Mouse (Mus musculus) gastrocnemius, adult 2 months (tissue): ENCODE results near the gene Gm27029. TPM values are rescaled to one million over a fixed set of nuclear protein-coding genes. Genes with fewer than 3 reads are reported as not detected.

Experiments
- DNase-seq: peaks from one replicate; pipeline ENCODE4 v3.0.0; 2022
- H3K27ac ChIP-seq: fragments of 200-600 bp; 2 replicates; pipeline ENCODE4 v1.8.1; 2022; ENCODE audit warnings: mild to moderate bottlenecking
- H3K4me3 ChIP-seq: fragments of 200-600 bp; 2 replicates; pipeline ENCODE4 v1.8.1; 2022; ENCODE audit warnings: mild to moderate bottlenecking, moderate library complexity
- CTCF ChIP-seq: fragments of 200-600 bp; IDR thresholded peaks from 2 replicates; pipeline ENCODE4 v1.8.1; 2022; ENCODE audit warnings: antibody characterized with exemption, mild to moderate bottlenecking, moderate library complexity
- intact Hi-C: fragments of 180-260 bp; cut with DNase I; formaldehyde crosslinking; loops from one replicate; pipeline ENCODE4 v1.15.1; 2025
- total RNA-seq, 2 experiments: library from RNA; stranded (reverse); gene quantifications; 2 replicates each; pipeline ENCODE4 v1.2.3; 2021

Gene Gm27029
- total RNA-seq, 2 experiments from 2014 or later: 7.9 to 8.4 TPM

DNA sequence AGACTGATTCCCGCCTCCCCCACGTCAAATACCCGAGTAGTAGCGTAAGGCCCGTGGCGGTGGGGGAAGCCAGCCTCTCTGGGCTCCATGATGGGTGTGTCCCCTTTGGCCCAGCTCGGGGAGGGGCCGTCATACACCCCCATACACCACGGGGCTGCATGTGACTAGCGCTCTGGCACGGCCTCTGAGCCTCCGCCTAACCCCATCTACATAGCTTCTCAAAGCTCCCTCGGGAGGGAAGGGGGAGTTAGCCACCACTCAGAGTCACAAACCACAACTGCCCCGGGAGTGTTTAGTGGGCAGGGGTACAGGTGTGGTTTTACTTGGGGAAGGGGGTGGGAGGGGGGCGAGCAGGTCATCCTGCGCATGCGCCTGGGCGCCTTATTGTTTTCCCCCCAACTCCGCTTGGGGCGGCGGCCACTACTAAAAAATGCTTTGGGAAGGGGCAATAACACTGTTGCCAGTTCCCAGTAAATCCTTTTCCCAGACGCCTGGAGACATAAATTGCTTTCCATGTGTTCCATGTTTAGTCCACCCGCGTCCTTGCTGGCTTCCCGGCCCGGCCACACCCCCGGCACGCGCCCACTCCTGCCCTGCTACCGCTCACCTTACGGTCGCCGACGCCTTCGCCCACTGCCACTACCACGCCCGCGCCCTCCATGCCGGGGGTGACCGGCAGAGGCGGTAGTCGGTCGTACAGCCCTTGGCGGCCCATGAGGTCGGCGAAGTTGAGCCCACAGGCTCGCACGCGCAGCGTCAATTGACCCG, 40.7 kb upstream of the Gm27029 start:
- Histone ChIP-seq H3K27ac (peak overlapping the region; percentile 89), H3K4me3 (peak overlapping the region; percentile 92)
- peak; percentile 85 for DNase-seq
- TF ChIP-seq CTCF: no peak
- intact Hi-C loops: loop anchor here (5.0 kb wide), 1 partner anchor 87 kb away; the partner anchor contains the start of genes Brca1 and Nbr1

GRCm38 (mm10) chr11:101464211-101465100, 39.9 kb upstream of the Gm27029 start, which contains the start of gene Rnd2:
Gene Rnd2, plus strand, starts transcription at chr11:101464999.
- Histone ChIP-seq H3K27ac (peak within 1 kb of the TSS; percentile 89), H3K4me3 (peak within 1 kb of the TSS; percentile 92)
- DNase-seq: no peak
- intact Hi-C loops: loop anchor here (5.0 kb wide), 1 partner anchor 88 kb away; the partner anchor contains the start of genes Brca1 and Nbr1
- TF ChIP-seq CTCF: no peak

- TF ChIP-seq CTCF: no peak
- intact Hi-C loops: no loop called here
- Histone ChIP-seq H3K4me3 (no peak overlapping the region), H3K27ac (no peak overlapping the region)
- no peak for DNase-seq
These were observed 38.2 kb upstream of the Gm27029 start for GRCm38 (mm10) chr11:101462583-101463440.

DNA sequence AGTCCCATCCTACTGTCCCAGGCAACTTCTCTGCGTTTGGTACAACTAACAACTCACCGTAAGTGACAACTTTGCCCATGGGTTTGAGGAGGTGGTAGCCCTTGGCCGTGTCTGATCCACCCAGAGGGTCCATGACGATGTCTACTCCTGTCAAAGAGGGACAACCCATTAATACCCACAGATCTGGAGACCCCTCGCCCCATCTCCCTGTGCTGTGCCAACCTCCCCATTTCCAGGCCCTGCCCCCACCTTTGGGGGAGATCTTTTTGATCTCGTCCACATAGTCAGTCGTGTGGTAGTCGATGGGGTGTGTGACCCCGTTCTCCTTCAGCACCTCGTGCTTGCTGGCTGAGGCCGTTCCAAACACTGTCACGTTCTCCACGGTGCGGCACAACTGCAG, 37.5 kb upstream of the Gm27029 start:
- Histone ChIP-seq H3K27ac (no peak overlapping the region), H3K4me3 (no peak overlapping the region)
- no peak for TF ChIP-seq CTCF
- DNase-seq: no peak
- intact Hi-C loops: no loop called here

- no peak overlapping the region for H3K4me3 ChIP-seq
- no peak for TF ChIP-seq CTCF
- intact Hi-C loops: no loop called here
- no peak for DNase-seq
- no peak overlapping the region for H3K27ac ChIP-seq
These were observed 35.7 kb upstream of the Gm27029 start for GRCm38 (mm10) chr11:101460321-101460720.

DNA sequence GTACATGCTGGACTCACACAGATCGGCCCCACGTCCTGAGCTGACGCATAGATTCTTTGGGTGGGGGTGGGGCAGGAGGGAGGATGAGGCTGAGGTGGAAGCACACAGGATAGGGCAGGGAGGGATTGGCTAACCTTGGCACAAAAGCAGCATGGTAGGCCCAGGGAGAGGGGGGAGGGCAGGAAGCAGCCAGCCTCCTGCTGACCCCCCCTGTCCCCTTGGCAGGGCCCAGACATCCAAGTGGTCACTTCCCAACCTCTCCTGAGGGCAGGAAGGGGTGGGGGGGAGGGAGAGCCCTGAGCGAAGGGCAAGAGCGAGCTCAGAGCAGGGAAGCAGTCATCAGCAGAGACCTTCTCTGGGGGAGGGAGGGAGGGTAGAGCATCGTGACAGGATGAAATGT, 35.1 kb upstream of the Gm27029 start:
- no peak for TF ChIP-seq CTCF
- intact Hi-C loops: no loop called here
- DNase-seq: no peak
- Histone ChIP-seq H3K27ac (peak overlapping the region; percentile 24; the same call in 1 of the 2 replicates), H3K4me3 (no peak overlapping the region)

DNA sequence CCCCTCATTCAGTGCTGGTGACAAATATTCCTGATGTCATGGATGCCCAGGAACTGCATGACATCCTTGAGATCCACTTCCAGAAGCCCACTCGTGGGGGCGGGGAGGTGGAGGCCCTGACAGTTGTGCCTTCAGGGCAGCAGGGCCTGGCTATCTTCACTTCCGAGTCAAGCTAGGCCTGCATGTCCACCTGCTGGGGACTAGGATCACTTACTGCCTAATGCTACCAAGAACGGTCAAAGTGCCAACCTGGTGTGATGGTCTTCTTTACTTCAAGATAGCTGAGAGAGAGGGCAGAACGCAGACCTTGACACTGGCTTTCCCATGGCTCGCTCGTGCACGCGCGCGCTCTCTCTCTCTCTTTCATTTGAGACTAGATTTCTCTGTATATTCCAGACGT, 33.6 kb upstream of the Gm27029 start:
- H3K27ac ChIP-seq: no peak overlapping the region
- intact Hi-C loops: no loop called here
- TF ChIP-seq CTCF: no peak
- H3K4me3 ChIP-seq: no peak overlapping the region
- DNase-seq: no peak

GRCm38 (mm10) chr11:101457631-101458030, 33.0 kb upstream of the Gm27029 start:
- TF ChIP-seq CTCF: no peak
- no peak overlapping the region for H3K27ac ChIP-seq
- intact Hi-C loops: no loop called here
- H3K4me3 ChIP-seq: no peak overlapping the region
- DNase-seq: no peak

GRCm38 (mm10) chr11:101455627-101456026, 31.0 kb upstream of the Gm27029 start:
- DNase-seq: no peak
- no peak for TF ChIP-seq CTCF
- intact Hi-C loops: no loop called here
- no peak overlapping the region for H3K4me3 ChIP-seq
- no peak overlapping the region for H3K27ac ChIP-seq

DNA sequence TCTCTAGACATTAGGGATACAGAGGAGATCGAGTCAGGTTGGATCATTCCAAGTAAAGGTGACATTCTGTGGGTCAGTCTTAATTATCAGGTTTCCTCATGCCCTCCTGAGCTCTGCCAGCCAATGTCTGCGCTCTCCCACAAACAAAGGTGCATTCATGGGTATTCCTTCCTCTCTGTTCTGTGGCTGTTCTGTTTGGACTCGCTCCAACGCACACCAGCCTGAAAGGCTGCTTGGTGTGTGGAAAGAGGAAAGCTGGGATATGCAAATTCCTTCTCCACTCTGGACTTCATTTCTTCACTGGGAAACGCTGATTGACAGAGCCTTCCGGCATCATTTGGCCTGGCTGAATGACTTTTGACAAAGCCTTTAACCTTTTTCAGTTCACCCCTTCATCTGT, 30.1 kb upstream of the Gm27029 start:
- TF ChIP-seq CTCF: no peak
- Histone ChIP-seq H3K27ac (peak overlapping the region; percentile 49; the same call in 1 of the 2 replicates), H3K4me3 (no peak overlapping the region)
- no peak for DNase-seq
- intact Hi-C loops: no loop called here

DNA sequence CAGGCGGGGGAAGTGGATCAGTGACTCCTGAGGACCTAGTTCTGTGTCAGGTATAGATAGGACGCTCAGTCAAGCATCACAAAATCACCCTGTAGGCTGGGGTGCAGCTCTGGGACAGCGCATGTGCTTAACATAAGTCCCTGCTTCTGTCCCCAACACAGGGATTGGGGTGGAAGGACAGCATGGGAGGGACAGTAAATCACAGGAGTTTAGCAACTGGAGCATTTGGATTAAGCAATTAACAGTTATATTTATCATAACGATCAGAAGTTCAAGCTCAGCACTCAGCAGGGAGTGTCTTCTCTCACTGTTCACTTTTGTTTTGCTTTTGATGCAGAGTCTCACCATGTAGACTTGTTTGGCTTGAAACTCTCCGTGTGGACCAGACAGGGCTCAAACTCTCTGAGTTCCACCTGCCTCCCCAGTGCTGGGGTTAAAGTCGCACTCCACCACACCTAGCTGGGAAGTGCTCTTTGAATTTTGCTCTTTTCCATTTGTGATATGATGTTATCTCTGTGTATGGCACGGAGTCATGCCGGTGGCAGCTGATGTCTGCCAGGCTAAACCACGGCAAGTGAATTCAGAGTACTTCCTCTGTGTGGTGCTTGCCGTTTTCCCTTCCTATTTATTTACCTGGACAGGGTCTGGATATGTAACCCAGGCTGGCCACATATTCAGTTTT, 27.6 kb upstream of the Gm27029 start:
- no peak for TF ChIP-seq CTCF
- no peak for DNase-seq
- Histone ChIP-seq H3K27ac (no peak overlapping the region), H3K4me3 (no peak overlapping the region)
- intact Hi-C loops: no loop called here

DNA sequence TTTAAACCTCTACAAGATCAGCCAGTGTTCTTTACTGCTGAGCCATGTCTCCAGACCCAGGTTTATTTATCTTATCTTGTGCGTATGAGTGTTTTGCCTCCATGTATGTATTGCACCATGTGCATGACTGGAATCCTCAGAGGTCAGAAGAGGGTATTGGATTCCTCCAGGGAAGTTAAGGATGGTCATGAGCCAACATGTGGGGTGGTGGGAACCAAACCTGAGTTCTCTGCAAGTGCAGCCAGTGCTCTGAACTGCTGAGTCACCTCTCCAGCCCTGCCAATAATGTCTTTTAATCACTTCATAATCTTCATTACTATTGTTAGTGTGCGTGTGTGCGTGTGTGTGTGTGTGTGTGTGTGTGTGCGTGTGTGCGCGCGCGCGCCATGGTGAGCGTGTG, 26.9 kb upstream of the Gm27029 start:
- DNase-seq: no peak
- no peak overlapping the region for H3K27ac ChIP-seq
- intact Hi-C loops: no loop called here
- no peak for TF ChIP-seq CTCF
- H3K4me3 ChIP-seq: no peak overlapping the region
